Mouse (Mus musculus) layer of hippocampus, postnatal 36 days (tissue): ENCODE measurements at regions not wholly inside any gene's neighbourhood (a gene's known extent, or its start where the extent isn't known, plus 50 kb on each side); places are given as distances from the start of the nearest gene placed in this dataset.

Experiments
- DNase-seq, 2 experiments: peaks; one replicate each; pipeline ENCODE4 v3.0.0; 2022

DNA sequence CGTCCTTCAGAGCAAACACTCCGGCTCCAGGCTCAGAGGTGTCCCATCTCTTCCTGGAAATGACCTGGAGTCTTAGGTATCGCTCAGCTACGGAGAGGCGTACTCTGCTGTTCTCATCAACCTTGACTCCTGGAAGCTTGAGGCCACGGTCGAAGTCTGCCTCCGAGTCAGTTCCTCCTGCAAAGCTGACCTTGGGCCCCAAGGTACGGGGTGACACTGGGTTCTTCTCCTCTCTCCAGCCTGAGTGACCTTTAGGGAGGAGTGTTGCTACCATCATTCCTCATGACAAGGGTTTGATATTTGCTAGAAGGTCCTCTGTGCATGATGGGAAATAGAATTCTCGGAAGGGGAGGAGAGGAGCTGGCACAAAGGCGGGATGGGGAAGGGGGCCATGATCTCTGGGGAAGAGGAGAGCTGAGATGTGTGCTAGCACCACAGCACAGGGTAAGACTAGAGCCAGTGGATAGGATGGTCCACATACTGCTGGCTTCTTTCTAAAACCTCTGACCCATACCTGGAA lies 469.0 kb downstream of the Rps24 start:
- DNase-seq = no peak

DNA sequence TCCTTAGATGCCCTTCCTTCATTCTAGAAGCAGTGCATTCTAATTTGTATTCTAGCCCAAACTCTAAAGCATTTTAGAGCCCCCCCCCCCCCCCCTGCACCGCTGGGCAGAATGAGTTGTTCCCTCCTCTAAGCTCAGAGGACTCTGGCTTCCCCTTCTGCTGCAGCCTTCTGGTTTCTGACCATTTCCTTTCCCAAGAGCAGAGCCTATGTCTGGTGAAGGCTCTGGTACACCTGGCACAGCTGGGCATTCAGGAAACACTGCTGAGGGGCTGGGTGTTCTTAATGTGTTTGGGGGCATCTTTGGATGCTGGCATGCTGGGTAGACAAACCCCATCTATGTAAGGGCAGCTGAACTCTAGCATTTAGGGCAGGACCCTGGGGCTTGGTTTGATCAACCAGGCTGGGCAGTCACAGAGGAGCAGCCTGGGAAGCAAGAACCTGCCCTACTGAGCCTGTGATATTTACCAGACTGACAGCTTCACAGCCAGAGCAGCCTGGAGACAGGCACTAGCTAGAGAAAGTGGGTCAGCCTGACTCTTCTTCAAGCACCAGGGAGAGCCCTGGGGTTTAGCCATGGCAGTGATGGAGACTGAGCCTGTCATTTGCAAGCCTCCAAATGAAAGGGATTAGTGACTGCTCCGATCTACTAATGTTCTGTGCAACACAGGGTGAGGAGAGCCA lies 469.7 kb downstream of the Rps24 start:
- DNase-seq = no peak

DNA sequence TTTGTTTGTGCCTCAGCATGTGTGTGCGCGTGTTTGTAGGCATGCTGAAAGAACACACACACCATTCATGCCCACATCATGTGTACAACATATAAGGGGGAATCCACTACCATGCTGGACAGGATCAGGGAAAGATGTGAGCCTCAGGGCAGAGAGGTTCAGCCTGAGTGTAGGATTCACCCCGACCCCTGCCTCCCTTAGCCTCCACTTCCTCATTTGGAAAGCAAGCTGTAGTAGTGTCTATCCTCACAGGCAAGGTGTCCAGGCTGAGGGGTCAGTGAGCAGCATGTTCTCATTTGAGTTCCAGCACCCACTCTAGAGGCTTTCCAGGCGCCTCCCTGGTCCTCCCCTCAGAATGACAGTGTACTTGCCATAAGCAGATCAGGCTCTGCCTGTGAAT lies 470.5 kb downstream of the Rps24 start:
- no peak for DNase-seq

DNA sequence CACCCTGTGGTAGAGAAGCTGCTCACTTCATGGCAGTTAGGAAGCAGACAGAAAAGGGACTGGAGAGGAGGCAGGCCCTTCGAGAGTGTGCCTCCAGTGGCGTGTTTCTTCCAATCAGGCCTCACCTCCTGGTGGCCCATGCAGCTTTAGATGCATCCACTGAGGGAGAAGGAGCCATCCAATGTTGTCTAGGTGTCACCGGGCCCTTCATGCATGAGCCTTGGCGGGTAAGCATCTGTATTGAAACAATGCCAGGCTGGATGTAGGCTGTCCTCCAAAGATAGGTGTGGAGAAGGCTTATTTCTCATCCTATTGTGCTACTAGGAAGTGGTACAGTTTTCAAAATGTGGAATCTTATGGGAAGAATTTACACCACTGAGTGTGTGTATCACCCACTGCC lies 471.9 kb downstream of the Rps24 start:
- DNase-seq = no peak

DNA sequence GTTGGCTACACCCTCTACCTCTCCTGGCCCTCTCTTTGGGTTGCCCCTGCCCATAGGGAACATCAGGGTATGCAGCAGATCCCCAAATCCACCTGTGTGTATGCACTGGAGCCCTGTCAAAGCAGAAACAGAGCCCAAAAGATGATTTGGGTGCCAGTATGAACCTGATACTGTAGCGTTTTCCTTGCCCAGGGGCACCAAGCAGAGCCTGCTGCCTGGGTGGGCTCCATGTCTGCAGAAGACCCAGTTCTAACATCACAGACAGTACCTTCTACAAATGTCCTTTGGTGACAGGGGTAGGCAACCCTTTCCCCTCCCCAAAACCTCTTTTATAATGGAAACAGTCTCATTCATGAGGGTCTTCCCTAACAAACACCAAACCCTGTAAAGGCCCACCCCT lies 472.5 kb downstream of the Rps24 start:
- DNase-seq = no peak

DNA sequence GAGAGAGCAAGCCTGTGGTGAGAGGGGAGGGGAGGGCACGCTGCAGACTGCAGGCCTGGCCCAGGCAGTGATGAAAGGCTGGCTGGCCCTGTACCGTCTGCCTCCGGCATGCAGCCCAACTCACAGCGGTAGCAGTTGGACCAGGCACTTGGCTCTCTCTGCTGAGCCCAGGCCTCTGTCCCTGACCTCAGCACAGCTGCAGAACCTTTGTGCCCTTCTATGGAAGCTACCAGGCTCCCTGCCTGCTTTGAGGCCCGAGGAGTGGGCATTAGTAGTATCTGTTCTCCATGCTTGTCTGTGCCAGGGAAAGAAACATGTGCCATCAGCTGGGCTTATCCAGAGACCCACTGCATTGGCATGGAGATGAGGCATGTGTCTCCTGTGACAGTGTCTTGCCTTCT lies 473.2 kb downstream of the Rps24 start:
- DNase-seq = peak; percentile 54 to 72

DNA sequence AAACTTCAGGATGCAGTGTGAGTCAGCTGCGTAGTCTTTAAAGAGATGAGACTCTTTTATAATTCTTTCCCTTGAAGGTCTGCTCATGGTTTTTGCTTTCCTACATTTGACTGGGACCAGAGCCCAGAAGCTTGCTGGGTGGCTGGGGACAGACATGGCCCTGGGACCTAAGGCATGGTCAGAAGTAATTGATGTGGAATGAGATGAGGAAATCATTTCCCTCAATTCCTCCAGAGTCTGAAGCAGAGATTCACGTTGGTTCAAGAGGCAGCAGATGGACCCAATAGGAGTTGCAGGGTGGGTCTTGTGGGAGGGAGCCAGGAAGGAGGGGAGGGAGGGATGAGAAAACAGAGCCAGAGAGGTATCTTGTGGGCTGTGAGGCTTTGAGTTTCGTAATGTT lies 473.9 kb downstream of the Rps24 start:
- DNase-seq = no peak

DNA sequence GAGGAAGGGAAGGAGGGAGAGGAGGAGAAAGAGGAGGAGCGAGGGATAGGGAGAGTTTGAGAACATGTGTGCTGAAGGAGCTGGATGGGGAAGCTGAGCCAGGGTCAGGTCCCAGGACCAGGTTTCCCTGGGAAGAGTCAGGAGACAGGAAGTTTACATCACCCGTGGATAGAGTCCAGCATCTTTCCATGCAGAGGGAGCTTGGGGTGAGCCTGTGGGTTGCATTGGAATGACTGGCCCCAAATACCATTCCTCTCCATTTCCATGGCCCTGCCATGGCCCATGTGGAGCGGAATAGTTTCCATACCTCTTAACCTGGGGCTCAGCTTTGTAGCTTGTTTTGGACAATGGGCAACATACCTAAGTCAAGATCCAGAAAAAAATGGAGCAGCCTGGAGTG lies 474.8 kb downstream of the Rps24 start:
- no peak for DNase-seq

DNA sequence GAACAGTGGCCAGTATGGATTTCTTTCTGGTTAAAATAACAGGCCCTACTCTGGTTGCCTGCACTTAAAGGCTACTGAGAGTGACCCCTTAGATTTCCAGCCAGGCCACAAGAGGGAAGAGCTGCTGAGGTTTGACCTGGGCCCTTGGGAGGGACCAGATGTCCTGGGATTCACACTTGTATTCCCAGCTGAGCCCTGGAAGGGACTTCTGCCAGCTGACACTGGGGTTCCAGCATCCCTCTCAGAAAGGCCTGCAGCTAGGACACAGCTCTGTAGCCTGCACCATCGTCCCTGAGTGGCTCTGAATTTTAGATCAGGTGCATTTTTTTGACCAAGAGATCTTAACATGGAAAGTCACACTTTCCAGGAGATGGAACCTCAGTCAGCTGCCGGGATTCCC lies 482.7 kb downstream of the Rps24 start:
- no peak for DNase-seq

DNA sequence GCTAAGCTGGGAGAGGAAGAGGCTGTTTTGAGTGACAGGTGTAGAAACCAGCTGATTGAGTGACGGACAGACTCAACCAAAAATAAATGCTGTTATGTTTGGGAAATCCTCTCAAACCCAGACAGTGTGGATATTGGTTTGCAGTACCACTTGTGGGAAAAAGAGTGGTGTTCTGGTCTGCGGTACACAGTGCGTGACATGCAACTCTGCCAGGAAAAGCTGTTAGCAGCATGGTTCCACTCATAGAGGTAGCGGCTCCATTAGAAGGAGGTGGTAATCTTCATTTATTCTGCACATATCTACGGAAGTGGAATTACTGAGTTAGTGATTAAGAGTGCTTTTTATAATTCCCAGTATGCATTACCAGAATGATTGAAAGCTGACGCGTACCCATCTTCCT lies 485.4 kb downstream of the Rps24 start:
- no peak for DNase-seq

DNA sequence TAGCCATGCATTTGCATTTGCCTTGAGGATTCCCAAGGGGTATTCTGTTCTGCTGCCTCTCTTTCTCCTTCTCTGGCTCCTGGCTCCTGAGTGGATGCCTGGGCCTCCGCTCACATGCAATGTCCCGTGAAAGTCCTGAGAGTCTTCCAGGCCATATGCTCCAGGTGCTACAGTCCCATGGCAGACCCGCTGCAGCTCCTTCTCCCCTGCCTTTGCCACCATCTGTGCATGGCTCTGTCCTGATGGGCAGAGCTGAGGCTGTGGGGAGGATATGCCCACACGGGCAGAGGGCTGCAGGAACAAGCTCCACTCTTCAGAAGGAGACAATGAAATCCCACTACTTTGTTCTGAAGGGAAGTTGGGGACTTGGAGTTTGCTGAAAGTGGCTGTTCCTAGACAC lies 485.9 kb upstream of the Zmiz1 start:
- no peak for DNase-seq

DNA sequence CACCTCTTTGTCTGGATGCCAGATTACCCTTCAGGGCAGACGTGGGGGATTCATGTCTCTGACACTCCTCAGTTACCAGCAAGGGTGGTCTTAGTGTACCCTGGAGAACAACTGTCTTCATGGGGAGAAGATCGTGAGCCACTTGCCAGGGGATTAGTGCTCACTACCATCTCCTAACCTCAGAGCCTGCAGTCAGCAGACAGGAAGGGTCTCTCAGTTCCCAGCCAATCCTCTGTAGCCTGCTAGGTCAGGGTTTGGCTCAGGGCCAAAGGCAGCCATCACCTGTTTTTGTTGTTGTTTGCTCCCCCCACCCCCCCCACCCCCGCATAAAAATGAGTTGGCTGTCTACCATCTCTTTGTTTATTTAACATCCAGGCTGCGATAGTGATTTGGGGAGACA lies 485.4 kb upstream of the Zmiz1 start:
- DNase-seq = no peak

DNA sequence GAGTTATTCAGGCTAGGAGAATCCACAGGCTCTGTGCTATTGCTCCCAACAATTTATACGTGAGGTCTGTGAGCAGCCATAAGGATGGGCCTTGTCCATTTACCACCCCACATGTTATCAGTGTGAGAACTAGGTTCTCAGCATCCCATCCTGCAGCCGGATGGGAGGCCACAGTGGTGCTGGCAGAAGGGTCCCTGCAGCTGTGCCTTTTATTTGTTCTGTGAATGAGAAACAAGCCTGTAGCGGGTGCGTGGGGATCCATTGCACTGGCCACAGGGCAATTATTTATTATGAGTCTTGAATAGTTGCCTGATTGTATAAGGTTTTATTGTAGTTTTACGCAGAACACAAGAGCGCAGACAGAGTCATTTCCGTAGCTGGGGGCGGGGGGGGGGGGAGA lies 476.5 kb upstream of the Zmiz1 start:
- DNase-seq = no peak

DNA sequence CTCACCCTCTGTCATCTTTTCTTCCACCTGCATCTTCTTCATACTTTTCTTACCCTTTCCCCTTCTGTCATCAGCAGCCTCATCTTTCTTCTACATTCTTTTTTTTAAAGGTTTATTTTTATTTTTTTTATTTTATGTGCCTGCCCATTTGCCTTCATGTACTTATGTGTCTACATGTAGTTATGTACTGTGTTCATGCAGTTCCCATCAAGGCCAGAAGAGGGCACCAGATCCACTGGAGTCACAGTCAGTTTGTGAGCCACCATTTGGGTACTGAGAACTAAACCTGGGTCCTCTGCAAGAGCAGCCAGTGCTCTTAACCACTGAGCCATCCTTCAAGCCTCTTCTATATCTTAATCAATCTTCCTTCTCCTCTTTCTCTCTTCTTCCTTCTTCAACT lies 475.7 kb upstream of the Zmiz1 start:
- DNase-seq = no peak

DNA sequence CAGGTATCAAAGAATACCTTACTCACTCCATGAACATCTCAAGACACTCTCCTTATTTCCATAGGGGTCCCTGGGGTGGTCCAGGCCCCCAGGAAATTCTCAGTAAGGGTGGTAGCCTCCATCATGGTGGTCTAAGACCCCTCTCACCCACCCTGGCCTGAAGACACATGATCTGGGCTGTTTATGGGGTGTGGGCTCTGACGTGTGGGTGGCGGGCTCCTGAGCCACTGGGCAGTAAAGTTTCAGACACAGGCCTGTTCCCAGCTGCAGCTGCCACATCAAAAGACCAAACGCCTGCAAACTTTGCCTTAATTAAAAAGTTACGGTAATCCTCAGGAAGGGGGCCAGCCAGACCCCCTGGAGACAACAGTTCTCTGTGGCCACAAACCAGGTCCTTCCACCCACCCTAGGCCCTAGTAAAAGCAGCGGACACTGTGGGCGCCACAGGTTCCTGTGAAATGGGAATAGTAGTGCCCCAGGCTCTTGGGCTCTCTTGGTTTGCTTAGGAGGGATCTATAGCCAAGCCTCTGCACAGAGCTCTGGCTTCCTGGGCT lies 473.1 kb upstream of the Zmiz1 start:
- DNase-seq = no peak

DNA sequence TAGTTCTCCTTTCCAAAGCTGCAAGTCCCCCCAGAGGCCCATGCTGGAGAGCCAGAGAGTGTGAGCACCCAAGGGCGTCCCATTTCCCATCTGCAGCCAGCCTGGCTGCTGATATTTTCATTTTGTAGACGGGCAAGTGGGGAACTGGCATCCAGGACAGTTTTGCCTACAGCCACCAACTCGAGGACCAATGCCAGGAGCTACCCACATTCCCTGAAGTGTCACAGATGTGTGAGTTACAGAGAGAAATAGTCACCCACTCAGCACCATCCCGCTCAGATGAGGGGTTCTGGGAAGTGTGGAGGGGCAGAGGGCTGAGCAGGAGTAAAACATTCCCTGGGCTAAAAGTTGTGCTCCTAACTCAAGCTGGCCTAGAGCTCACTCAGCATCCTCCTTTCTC lies 472.6 kb upstream of the Zmiz1 start:
- DNase-seq = no peak

DNA sequence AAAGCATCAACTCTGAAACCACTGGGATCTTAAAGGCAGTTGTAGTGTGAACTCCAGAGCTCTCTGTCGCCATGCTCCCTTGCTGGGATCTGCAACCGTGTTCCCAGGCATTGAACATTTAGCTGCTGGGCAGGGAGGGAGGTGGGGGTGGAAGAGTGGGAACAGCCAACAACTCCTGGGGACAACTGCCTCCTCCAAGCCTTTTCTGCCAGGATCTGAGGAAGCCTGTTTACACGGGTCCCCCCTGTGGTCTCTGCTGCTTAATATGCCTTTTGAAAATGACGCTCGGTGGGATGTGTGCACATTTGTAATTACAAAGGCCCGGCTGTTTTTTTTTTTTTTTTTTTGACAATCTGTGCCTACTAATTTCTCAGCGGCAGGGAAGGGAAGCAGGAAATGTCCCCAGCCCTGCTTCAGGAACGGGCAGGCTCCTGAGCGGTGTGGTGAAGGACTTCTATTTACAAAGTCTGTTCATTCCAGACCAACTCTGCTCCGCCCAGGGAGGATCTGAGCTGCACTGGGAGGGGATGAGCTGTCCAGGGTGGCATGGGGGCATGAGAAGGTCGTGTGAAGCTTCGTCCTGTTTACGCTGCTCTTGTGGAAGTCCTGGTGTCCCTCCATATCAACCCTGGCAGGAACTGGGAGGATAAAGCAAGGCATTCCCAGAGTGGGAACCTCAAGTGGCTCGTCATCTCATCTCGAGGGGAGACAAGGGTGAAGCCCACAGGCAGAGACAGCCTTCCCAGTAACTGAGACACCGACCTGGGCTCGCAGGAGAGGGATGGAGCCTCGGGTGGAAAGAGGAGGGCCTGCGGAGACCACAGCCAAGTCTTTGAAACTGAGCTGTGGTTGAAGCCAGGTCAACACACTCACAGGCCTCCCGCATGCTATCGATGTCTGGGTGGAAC lies 465.0 kb upstream of the Zmiz1 start:
- DNase-seq = peak; percentile 50 to 56

DNA sequence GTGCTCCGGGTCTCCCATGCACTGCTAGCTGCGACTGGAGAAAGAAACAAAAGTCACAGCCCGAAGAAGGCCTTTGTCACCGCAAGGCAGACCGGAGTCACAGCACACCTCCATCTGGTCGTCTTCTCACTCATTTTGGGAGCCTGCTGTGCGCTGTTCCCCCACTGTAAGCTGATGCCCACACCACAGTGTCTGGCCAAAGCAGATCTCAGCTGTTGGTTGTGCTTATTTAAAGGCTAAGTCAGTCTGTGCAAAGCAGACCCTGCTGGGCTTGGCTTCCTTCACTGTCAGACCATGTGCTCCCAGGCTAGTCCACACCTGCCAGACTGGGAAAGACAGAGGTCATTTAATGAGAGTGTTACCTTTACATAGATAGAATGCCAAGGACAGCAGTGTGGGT lies 463.8 kb upstream of the Zmiz1 start:
- no peak for DNase-seq

DNA sequence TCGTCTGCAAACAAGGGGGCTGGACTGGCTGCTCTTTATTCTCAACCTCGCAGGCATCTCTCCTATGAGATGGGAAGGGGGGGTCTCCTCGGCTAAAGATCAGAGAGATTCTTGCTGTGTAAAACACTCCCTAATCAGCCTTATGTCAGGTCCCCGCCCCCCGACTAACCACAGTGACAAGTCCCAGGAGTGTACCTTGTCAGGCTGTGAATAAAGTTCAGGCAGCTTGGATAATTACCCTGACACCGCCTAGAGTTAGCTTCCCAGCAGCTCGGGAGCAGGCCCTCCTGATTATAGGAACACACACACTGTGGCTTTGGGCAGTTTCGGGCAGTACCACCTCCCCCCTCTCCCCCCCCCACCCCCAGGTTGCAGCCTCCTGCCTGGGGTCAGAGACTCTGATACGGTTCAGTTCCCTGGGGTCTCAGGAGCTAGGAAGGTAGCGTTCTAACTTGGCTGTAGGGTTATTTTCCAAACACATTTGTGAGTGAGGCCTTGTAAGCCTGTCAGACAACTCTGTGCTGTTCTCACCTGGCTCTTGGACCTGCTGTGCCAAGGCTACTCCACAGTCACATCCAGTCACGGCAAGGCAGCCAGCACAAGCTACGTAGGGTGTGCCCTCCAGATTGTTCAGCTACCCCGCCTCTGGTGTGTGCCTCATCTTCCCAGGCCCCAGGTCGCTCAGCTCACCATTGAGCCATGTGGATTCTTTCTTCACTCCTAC lies 461.0 kb upstream of the Zmiz1 start:
- DNase-seq = no peak

DNA sequence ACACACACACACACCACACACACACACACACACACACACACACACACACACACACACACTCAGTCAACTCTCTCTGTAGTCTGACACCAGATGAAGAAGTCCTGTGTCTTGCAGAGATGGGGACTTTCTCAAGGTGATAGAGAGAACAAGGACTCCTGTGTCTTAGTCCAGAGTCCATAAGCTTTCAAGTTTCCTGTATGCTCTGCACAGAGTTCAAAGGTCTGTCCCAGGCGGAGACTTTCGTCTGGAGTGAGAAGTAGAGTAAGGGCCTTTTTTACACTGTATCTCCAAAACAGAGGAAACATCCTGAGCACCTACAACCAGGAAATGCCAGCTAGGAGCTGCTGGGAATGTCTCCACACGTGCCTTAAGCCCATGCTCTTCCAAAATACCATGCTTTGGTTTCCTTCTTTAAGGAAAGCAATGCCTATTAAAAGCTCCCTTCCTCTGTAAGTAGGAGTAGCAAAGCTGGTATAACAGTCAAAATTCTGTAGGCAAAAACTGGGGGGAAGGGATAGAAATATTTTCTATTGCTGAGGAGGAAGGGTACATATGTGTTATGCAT lies 459.9 kb upstream of the Zmiz1 start:
- no peak for DNase-seq

DNA sequence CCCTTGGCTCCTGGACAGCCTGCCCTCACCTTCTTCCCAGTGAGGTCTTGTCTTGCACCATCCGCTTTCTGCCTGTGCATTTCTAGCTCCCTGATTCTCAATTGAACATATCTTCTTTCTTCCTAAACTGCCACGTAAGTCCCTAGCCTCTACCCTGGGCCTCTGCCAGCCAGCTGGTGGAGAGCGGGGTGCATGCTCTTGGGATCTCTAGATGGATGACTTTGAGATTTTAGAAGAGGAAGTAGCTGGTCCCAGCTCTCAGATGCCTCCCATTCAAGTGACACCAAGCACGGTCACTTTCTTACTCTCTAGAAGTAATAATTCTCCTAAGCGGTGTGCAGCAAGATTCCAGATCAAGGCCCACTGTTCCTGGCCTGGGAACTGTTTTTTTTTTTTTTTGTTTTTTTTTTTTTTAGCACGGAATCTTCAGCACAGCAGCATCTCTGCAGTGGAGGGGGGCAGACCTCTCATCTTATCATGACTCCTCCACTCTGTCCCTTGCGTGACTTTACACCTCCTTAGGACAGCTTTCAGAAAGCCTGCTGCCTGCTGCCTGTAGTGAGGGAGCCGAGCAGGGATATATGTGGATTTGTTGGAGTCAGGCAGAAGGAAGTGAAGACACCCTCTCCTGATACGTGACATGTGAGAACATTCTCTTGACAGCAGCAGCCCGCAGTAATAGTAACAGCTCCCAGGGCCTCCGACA lies 453.6 kb upstream of the Zmiz1 start:
- DNase-seq = no peak

DNA sequence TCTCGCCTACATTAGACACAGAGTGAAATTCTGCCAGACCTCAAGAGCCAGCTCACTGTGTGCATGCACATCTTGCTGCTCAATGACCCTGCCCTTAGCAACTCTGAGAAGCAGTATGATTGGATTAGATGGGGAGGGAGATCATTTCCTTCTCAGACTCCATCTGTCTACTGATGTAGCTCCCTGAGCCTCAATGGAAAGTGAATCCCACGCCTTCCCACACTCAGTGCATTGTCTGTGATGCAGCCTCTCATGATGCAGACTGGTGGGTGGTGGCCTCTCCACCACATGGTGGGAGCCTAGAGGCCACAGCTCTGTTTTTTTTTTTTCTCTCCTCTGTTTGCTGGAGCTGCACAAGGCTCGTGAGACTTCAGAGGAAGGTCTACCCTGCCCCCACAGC lies 447.1 kb upstream of the Zmiz1 start:
- DNase-seq = no peak
